Mouse (Mus musculus) megakaryocyte, embryonic 14.5 days (primary cell): Measurements from ENCODE around the gene Selenos.

ENCODE experiments used
- FLI1 ChIP-seq: IDR thresholded peaks from 2 replicates; pipeline ENCODE4 v1.6.1; 2012; ENCODE audit warnings: low read length, inconsistent platforms, mixed read lengths
- GATA1 ChIP-seq: IDR thresholded peaks from 3 replicates; pipeline ENCODE4 v1.6.1; 2012; ENCODE audit warnings: mixed read lengths, low read length, inconsistent platforms, borderline replicate concordance

DNA sequence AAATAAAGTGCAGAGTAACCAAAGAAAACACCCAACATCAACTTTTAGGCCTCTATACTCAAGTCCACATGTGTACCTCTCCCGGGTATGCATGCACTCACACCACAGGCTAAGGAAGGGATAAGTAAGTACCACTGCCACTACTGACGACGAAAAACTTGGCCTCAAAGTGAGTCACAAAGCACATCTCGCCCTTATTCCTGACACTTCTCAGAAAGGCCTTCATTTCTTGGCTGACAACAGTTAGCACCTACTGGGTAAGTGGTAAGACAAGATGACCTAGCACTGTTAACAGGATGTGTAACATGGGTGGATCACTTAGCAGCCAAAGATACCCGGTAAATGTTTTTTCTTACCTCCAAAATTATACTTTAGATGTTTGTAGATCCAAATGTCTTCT lies 25.1 kb downstream of the Selenos start:
- TF ChIP-seq GATA1 (no peak), FLI1 (no peak)
